Mouse (Mus musculus): Measurements from ENCODE around the gene Itgb2. TPM values are rescaled to one million over a fixed set of nuclear protein-coding genes. Genes with fewer than 3 reads are reported as not detected.

Gene Itgb2
- polyA plus RNA-seq (2016; fragmentation: Nextera tagmentation; extraction: Ambion mirVana): 0.64 and 0.74 TPM in 2 replicates

GRCm38 (mm10) chr10:77530140-77530539 lies at the start of gene Itgb2:
TSS of gene Itgb2 (plus strand) at chr10:77530252.
- Histone ChIP-seq H3K27ac (no peak within 1 kb of the TSS), H3K4me1 (no peaks in the 10 kb centered on the region), H3K4me2 (no peak within 1 kb of the TSS), H3K36me3 (replicated peaks) (no peaks in the 10 kb centered on the region), H3K27me3 (no peaks in the 10 kb centered on the region), H3K9ac (no peak within 1 kb of the TSS), H3K4me3 (replicated peaks) (no peak within 1 kb of the TSS), H3K9me3 (no peaks in the 10 kb centered on the region)
- 76% methylated on average over 9 of the region's 9 CpGs for WGBS
- no peak for ATAC-seq (ENCODE audit: low FRiP score)

DNA sequence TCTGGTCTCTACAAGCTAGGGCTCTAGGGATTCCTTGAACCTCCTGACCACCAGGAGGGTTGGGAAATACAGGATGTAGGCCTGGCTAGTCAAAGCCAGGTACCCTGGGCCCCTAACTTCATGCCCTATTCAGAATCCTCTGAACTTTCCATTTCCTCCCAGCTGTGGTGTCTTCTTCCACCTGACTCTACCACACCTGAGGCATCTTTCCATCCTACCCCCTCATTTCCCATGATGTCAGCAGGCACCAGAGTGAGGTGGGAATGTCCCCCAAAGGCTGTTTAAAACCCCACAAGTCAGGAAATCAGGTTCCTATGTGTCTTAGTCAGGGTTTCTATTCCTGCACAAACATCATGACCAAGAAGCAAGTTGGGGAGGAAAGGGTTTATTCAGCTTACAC lies 48.2 kb upstream of the Itgb2 start:
- Histone ChIP-seq H3K27ac (no peak overlapping the region), H3K27me3 (no peaks in the 10 kb centered on the region), H3K9ac (no peak overlapping the region), H3K4me1 (no peaks in the 10 kb centered on the region), H3K36me3 (replicated peaks) (peaks cover 14% of the 10 kb centered on the region), H3K9me3 (no peaks in the 10 kb centered on the region), H3K4me2 (no peak overlapping the region), H3K4me3 (replicated peaks) (no peak overlapping the region)
- ATAC-seq (ENCODE audit: low FRiP score): no peak

- Histone ChIP-seq H3K9me3 (no peaks in the 10 kb centered on the region), H3K4me3 (replicated peaks) (no peak overlapping the region), H3K27ac (0 out of 2 replicates have a peak overlapping the region, but pooled peaks have one; percentile 25), H3K27me3 (no peaks in the 10 kb centered on the region), H3K9ac (no peak overlapping the region), H3K4me1 (no peaks in the 10 kb centered on the region), H3K4me2 (no peak overlapping the region), H3K36me3 (replicated peaks) (peaks cover 39% of the 10 kb centered on the region)
- no peak for ATAC-seq (ENCODE audit: low FRiP score)
- WGBS: 80% methylated on average over 18 of the region's 18 CpGs
These were observed 45.7 kb upstream of the Itgb2 start for GRCm38 (mm10) chr10:77484205-77484935.

- Histone ChIP-seq H3K9me3 (no peaks in the 10 kb centered on the region; the same call in 1 of the 2 replicates), H3K4me1 (no peaks in the 10 kb centered on the region), H3K9ac (no peak overlapping the region), H3K27me3 (no peaks in the 10 kb centered on the region), H3K27ac (no peak overlapping the region), H3K4me3 (replicated peaks) (no peak overlapping the region), H3K36me3 (replicated peaks) (peaks cover 46% of the 10 kb centered on the region), H3K4me2 (no peak overlapping the region)
- 81% methylated on average over 3 of the region's 3 CpGs for WGBS
- no peak for ATAC-seq (ENCODE audit: low FRiP score)
These were observed 44.3 kb upstream of the Itgb2 start for GRCm38 (mm10) chr10:77485786-77486185.

GRCm38 (mm10) chr10:77488168-77488567 lies 41.9 kb upstream of the Itgb2 start:
- H3K36me3 ChIP-seq (replicated peaks): peaks cover 57% of the 10 kb centered on the region
- 92% methylated on average over 7 of the region's 7 CpGs for WGBS

DNA sequence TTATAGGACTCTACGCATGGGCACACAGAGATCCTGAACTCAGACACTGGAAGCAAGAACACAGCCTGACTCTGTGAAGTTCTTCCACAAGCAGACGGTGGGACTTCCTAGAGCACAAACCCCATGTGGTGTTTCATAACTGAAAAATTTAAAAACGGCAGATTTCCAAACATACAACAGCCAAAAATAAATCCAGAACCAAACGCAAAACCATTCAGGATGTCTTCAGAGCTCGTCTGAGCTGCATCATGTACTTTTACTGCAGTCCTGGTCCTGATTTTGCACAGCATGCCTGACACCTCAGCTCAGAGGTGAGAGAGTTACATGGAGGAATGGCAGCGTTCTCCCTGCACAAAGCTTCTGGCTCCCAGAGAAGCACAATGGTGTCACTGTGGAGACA lies 38.5 kb upstream of the Itgb2 start:
- peaks cover 5% of the 10 kb centered on the region; the same call in 1 of the 2 replicates for H3K9me3 ChIP-seq
- H3K27me3 ChIP-seq: no peaks in the 10 kb centered on the region
- WGBS: 93% methylated on average over 6 of the region's 6 CpGs
- H3K4me3 ChIP-seq (replicated peaks): no peak overlapping the region
- H3K4me1 ChIP-seq: no peaks in the 10 kb centered on the region
- peaks cover 72% of the 10 kb centered on the region for H3K36me3 ChIP-seq (replicated peaks)
- no peak overlapping the region for H3K9ac ChIP-seq
- H3K27ac ChIP-seq: no peak overlapping the region
- ATAC-seq (ENCODE audit: low FRiP score): no peak
- no peak overlapping the region for H3K4me2 ChIP-seq

More at GRCm38 (mm10) chr10:77488168-77488567, 41.9 kb upstream of the Itgb2 start:
- Histone ChIP-seq H3K4me1 (no peaks in the 10 kb centered on the region), H3K27ac (no peak overlapping the region), H3K4me2 (no peak overlapping the region), H3K4me3 (replicated peaks) (no peak overlapping the region), H3K9me3 (peaks cover 5% of the 10 kb centered on the region; the same call in 1 of the 2 replicates), H3K27me3 (no peaks in the 10 kb centered on the region), H3K9ac (no peak overlapping the region)
- no peak for ATAC-seq (ENCODE audit: low FRiP score)

DNA sequence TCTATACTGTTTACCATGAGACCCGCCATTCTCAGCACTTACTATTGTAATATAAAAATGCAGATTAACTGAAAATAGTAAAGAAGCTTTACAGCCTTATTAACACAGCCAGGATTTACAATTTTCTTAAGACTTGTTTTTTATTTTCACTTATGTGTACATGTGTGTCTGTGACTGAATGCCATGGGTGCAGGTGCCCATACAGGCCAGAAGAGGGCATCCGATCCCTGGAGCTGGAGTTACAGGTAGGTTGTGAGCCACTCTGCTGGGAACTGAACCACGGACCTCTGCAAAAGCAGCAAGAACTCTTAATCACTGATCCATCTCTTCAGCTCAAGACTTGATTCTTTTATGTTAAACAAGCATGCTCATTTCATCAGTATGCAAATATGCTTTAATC lies 37.2 kb upstream of the Itgb2 start:
- Histone ChIP-seq H3K9ac (no peak overlapping the region), H3K36me3 (replicated peaks) (peaks cover 67% of the 10 kb centered on the region), H3K4me3 (replicated peaks) (no peak overlapping the region), H3K27me3 (no peaks in the 10 kb centered on the region), H3K9me3 (peaks cover 5% of the 10 kb centered on the region; the same call in 1 of the 2 replicates), H3K4me1 (no peaks in the 10 kb centered on the region), H3K27ac (no peak overlapping the region), H3K4me2 (no peak overlapping the region)
- ATAC-seq (ENCODE audit: low FRiP score): no peak
- WGBS: 95% methylated on average over 3 of the region's 3 CpGs

DNA sequence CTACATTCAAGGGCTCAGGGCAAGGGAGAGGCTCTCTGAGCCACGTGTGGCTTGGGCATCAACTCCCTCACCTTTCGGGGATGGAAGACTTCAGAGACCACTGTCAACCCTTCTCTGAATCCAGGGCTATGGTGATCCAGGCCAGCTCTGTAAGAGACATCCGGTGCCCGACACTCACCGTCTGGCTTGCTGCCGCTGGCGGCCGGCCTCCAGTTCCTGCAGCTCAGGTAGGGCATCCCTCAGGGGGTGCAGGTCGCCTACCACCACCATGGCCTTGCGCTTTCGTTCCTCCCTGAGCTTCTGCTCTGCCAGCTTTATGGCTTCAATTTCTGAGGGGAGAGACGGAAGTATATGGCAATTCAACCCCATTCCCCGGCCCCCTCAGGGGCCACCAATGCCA lies 32.9 kb upstream of the Itgb2 start:
- Histone ChIP-seq H3K27me3 (no peaks in the 10 kb centered on the region), H3K36me3 (replicated peaks) (peaks cover 64% of the 10 kb centered on the region), H3K9ac (no peak overlapping the region), H3K4me3 (replicated peaks) (no peak overlapping the region), H3K9me3 (peaks cover 5% of the 10 kb centered on the region; the same call in 1 of the 2 replicates), H3K27ac (no peak overlapping the region), H3K4me1 (no peaks in the 10 kb centered on the region), H3K4me2 (no peak overlapping the region)
- WGBS: 94% methylated on average over 13 of the region's 13 CpGs
- no peak for ATAC-seq (ENCODE audit: low FRiP score)

- Histone ChIP-seq H3K27me3 (no peaks in the 10 kb centered on the region), H3K9me3 (0 out of 2 replicates have a peak, but pooled peaks cover under 1% of the 10 kb centered on the region), H3K4me2 (no peak overlapping the region), H3K4me3 (replicated peaks) (no peak overlapping the region), H3K4me1 (no peaks in the 10 kb centered on the region), H3K9ac (no peak overlapping the region), H3K36me3 (replicated peaks) (peaks cover 61% of the 10 kb centered on the region), H3K27ac (no peak overlapping the region)
- no peak for ATAC-seq (ENCODE audit: low FRiP score)
- WGBS: 96% methylated on average over 6 of the region's 6 CpGs
These were observed 31.8 kb upstream of the Itgb2 start for GRCm38 (mm10) chr10:77498254-77498653.

DNA sequence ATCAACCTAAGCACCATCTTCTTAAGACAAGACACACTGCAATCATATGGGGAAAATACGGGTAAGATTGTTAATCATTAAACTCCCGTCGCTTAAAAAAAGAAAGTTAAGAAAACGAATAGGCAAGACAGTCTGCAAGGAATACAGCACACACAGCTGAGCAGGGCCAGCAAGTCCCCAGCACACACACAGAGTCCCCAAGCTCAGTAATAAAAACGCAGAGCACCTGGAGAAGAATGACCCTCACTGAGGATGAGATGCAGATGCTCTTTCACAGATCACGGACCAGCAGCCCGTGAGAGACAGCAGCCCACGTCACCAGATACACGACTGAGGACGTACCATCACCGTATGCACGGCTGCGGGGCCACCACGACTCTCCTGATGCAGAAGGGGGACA lies 29.4 kb upstream of the Itgb2 start:
- Histone ChIP-seq H3K4me3 (replicated peaks) (no peak overlapping the region), H3K36me3 (replicated peaks) (peaks cover 54% of the 10 kb centered on the region), H3K9me3 (no peaks in the 10 kb centered on the region), H3K4me1 (no peaks in the 10 kb centered on the region), H3K27me3 (no peaks in the 10 kb centered on the region), H3K4me2 (no peak overlapping the region), H3K9ac (no peak overlapping the region), H3K27ac (no peak overlapping the region)
- 93% methylated on average over 14 of the region's 14 CpGs for WGBS
- ATAC-seq (ENCODE audit: low FRiP score): no peak

DNA sequence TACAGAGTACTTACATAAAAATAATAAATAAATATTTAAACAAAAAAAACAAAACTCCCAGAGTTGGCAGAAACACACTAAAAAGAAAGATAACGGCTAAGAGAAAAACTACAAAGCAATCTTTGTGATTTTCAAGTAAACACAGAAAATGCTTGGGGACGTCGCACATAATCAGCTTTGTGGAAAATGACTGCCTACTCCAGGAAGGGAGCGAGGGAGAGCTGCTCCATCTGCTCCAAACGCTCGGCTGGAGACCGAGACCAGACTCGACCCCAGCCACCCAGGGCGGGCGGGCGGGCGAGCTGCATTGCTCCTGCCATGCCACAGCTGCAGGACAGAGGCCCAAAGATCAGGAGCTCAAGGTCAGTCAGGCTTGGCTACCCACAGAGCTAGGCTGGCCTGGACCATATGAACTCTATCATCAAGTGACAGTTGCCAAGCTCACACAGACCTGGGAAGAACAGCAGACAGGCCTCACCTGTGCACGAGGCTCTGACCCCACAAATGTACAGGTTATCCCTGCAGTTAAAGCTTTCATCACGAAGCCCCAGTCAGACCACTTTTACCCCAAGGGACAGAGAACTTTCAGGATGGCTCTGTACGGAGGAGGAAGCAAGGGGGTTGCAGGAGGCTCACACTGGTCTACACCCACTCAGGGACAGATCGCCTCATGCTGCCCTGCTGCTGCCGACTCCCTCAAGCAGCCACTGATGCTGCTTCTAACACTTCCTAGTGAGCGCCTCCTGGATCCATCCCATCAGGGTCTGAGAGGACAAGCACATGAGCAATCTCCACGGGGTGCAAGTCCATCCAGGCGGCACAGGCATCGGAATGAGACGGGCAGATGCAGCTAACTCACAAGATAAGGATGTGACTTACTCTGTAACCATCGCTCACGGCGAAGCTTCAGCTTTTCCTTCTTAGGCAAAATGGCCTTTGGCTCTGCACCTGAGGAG lies 26.8 kb upstream of the Itgb2 start:
- Histone ChIP-seq H3K27me3 (no peaks in the 10 kb centered on the region), H3K9me3 (no peaks in the 10 kb centered on the region), H3K4me2 (no peak overlapping the region), H3K36me3 (replicated peaks) (peaks cover 64% of the 10 kb centered on the region), H3K27ac (no peak overlapping the region), H3K4me1 (no peaks in the 10 kb centered on the region), H3K9ac (no peak overlapping the region), H3K4me3 (replicated peaks) (no peak overlapping the region)
- ATAC-seq (ENCODE audit: low FRiP score): no peak
- WGBS: 91% methylated on average over 25 of the region's 25 CpGs

GRCm38 (mm10) chr10:77504143-77504542 lies 25.9 kb upstream of the Itgb2 start:
- H3K4me3 ChIP-seq (replicated peaks): no peak overlapping the region
- 93% methylated on average over 6 of the region's 6 CpGs for WGBS
- no peak for ATAC-seq (ENCODE audit: low FRiP score)
- H3K36me3 ChIP-seq (replicated peaks): peaks cover 68% of the 10 kb centered on the region
- H3K9me3 ChIP-seq: no peaks in the 10 kb centered on the region
- no peak overlapping the region for H3K4me2 ChIP-seq
- H3K27ac ChIP-seq: no peak overlapping the region
- H3K4me1 ChIP-seq: no peaks in the 10 kb centered on the region
- H3K9ac ChIP-seq: no peak overlapping the region
- H3K27me3 ChIP-seq: no peaks in the 10 kb centered on the region
